Mouse (Mus musculus) retina, postnatal 7 days (tissue): ENCODE data around the gene Psen1.

Experiments
- DNase-seq: peaks from one replicate; pipeline ENCODE4 v3.0.0-alpha.2; 2012; ENCODE audit warnings: low read depth, low spot score

Psen1 gene

DNA sequence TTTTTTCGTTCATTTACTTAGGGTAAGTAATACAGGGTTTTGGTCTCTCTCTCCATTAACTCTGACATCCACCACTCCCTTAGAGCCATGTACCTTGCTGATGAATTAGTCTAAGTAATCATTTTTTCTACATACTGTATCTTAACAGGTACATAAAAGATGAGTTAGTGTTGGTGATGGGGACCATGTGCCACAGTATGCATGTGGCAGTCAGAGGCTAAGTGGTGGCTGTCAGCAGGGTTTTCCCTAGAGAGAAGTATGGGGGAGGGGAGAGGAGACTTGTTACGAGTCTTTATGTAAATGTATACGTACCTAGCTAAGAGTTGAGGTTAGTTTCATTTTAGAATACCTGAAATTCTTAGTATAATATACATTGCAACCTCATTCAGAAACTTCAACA, 35.1 kb downstream of the Psen1 start:
- no peak for DNase-seq

DNA sequence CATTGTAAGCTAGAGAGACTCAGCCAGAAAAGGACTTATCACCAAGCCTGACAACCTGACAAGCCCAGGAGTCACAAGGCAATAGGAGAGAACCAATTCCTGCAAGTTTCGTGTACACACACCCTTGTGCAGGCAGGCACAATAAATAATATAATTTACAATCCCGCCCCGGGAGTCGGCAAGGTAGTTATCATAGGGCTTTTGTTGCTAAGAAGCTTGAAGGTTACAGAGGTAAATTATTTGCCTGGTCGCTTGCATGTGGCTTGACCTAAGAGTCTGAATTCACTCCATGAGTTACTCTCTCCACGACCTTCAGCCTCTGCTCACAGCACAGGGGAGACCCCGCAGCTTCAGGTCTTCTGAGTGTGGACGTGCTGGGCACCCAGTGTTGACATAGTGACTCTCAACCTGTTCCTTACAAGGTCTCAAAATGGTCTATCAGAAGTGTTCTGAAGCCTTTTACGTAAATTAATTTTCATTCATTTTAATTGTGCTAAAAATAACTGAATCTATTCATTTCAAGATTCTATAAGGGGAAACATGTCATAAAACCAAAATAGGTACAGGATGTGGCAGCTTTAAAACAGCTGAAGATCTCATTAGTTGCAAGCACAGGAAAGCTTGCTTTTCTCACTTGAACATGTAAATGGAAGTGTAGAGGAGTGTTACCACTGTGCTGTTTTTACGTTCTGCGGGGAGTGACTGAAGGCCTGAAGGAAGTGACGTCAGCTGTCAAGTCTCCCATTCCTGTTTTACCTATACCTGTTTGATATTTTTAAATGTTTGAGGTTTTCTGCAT, 38.8 kb downstream of the Psen1 start:
- DNase-seq = no peak

DNA sequence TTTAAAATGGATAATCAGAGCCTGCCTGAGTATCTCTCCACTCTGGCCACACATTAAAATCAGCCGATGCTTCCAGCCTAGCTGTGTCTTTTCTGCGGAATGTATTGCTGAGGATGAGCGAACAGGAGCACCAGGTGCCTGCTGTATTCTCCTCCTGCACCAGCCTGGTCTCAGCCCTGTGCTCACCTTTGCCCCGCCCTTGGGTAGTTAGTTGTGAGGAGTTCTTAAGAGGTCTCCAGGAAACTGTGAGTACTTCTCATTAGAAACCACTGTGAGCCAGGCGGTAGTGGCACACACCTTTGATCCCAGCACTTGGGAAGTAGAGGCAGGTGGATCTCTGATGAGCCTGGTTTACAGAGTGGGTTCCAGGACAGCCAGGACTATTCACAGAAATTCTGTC, 44.3 kb downstream of the Psen1 start:
- no peak for DNase-seq

DNA sequence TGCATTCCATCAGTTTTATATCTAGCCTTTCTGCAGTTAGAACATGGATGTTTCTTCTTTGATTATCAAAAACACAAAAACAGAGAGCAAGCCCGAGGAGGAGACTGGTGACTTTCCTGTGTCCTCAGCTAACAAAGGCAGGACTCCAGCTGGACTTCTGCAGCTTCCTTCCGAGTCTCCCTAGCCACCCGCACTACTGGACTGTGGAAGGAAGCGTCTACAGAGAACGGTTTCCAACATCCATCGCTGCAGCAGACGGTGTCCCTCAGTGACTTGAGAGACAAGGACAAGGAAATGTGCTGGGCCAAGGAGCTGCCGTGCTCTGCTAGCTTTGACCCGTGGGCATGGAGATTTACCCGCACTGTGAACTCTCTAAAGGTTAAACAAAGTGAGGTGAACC, 46.1 kb downstream of the Psen1 start:
- DNase-seq = no peak

DNA sequence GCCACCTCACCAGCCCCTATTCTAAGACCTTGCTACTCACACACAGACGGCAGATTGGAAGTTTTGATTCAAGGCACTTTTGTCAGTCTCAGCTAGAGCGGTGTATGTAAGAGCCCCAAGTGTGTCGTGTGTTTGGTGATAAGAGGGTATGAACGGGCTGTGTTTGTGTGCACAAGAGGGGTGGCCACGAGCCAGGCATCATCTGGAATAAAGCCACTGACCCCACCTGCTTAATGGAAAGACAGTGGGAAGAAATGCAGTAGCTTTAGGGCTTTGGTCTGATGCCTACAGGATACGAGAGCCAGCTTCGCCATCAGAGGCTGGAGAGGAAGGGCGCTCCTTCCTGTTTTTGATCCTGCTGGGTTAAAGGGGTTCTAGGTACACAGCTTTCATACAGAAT, 48.3 kb downstream of the Psen1 start:
- DNase-seq = no peak

DNA sequence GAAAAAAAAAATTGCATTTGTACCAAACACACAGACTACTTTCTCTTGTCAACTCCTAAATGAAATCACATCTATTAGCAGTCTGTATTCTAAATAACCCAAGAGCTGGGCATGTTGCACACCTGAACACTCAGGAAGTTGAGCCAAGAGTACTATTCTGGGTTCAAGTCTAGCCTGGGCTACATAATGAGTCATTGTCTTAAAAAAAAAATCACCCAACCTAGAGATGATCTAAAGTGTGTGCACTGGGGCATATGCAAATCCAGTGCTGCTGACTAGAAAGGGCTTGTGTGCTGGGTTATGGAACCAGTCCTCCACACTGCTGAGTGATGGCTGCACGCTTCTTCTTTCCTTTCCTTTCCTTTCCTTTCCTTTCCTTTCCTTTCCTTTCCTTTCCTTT, 50.7 kb downstream of the Psen1 start:
- DNase-seq = no peak

DNA sequence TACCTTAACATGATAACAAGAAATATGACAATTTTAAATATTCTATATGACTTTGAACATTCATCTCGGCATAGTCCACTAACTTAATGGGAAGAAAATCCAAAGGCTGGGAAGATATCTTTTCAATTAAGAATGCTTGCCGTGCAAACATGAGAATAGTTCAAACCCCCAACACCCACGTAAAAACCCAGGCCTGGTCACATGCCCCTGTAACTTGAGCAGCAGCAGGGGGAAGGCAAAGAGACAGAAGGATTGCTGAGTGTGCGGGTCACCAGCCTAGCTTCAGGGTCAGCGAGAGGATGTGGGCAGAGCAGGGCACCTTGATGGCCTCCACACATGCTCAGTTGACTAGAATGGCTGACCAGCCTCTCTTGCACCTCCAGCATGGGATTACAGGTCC, 53.8 kb downstream of the Psen1 start:
- no peak for DNase-seq

DNA sequence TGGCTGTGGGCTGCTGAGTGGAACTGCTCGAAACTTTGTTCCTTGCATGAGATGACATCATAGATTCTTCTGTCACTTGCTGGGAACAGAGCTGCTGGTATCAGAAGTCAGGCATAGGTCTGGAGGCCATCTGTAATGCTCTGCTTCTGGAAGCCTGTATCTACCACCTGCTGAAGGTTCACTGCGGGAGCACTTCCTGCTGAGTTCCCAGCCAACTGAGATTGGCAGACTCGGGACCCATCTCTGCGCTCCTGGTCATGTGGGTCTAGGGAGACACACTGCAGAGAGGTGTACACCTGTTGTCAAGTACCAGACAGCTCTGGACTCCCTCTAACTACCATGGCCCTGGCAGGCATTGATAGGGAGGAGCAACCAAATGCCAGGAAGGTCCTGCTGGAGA, 54.9 kb downstream of the Psen1 start:
- no peak for DNase-seq

DNA sequence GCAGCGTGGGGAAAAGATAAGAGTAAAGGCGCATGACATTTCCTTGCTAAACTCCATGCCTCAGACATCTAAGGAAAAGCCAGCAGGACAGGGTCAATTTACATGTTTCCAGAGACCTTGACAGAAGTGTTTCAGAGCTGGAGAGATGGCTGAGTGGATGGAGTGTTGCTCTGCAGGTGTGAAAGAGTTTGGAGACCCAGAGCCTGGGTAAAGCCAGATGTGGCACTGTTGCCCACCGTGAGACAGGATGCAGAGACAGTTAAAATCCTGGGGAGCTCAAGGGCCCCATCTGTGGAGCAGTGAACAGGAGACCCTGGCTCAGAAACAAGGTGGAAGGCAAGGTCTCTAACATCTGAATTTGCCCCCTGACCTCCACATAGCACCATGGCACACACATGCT, 55.8 kb downstream of the Psen1 start:
- no peak for DNase-seq

DNA sequence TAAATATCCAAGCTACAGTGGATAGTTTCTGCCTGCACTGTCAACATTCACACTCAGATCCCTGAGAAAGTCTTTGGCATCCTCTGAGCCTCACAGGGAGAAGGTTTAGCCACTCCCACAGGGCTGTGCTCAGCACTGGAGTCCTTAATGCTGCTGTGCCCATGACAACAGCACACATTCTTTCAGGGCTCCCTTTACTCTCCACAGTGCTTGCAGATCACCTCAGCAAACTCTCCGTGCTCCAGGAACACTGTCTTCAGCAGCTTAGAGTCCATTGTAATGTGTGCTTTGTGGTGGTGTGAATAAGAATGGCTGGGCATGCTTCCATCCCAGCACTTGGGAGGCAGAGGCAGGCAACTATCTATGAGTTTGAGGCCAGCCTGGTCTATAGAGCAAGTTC, 61.2 kb downstream of the Psen1 start:
- no peak for DNase-seq

DNA sequence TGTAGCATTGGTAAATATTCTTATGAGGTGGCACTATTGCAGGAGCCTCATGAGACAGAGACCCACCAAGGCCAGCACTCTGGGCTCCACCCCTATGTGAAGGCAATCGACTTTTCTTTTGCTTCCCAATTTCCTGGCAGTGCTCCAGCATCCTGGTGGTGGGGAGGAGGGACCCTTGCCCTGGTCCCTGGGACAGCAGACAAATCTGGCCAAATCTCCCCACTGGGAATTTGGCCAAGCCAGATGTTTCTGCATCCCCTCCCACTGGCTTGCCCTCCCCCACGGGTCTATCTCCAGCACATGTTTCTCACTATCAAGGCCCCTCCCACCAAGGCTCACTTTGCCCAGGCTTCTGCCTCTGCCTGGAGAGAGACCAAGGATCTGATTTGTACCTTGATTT, 64.5 kb downstream of the Psen1 start:
- DNase-seq = no peak

DNA sequence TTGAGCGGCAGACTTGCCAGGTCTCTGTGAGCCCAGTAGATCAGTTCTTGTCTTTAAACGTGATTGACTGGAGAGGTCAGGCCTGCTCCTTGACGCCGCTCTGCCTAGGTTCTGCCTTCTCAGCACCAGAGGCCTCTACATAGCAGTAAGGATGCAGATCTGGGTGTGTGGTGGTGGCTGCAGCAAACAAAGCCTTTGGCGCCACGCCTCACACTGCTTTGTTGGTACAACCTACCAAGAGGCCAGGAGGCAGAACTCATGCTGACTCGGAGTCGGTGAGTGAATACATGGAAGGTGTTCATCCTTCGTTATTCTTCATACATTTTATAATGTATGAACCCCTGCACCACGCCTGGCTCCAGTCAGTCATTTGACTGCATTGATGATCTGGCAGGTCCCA, 70.8 kb downstream of the Psen1 start:
- DNase-seq = no peak

DNA sequence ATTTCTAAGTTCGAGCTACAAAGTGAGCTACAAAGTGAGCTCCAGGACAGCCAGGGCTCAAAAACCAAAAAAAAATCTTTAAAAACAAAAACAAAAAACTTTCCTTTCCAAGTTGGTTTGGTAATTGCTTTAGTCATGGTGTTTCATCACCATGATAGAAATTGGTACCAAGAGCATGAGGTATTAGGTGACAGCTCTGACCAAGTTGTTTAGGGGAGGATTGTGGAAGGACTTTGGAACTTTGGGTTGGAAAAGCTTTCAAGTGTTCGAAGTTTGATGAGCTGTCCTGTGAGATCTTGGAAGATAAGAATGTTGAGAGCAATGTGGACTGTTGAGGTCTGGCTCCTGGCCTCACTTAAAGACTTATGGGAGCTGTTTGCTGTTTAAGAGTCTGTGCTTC, 72.2 kb downstream of the Psen1 start:
- DNase-seq = no peak

DNA sequence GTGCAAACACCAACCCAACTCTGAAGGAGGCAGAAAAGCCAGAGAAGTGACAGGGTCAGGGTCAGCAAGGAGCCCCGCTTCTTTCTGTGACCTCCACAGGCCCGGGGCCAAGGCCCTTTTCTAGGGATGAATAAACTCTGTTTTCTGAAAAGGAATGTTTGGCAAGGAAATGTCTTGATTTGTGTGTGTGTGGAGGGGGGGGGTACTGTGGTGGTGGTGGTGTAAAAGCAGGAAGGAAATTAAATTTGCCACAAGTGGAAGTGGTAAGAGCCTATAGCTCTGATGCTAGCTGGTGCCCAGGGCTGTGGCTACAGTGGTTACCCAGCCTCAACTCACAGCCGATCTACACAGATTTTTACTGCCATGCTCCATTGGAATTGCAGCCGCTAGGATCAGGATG, 74.8 kb downstream of the Psen1 start:
- no peak for DNase-seq

DNA sequence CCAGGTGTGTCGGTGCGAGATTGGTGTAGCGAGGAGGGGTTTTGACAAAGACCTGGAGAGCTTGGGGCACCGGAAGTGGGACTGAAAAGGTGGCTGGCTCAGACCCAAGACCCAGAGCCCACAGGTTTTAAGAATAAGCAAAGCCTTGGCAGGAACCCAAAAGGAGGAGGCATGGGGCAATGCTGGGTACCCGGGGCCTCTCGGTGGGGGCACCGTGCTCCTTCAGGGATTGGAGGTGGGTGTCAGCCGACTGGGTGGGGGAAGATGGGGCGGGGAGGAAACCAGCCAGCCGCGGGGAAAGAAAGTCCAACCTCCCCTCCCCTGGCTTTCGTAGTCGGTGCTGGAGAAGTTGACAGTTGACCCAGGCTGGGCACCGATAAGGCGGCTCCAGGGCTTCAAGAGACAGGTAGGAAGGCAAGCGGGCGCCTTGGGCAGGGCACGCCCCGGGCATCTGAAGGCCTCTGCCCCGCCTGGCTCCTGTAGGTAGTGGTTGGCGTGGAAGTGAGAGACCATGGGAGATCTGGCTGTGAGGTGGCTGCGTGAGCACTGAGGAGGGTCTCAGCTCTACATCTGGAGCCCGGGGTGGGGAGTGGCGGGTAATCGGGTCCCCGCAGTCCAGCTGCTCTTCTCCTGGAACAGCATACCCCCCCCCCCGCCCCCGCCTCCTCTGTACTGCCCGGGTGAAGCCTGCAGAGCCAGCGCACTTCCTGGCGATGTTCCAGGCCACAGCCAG, 75.5 kb downstream of the Psen1 start, which contains the start of gene Papln:
TSS of gene Papln (plus strand) at position 324 of the 733 bp plus-strand sequence.
- DNase-seq = no peak

DNA sequence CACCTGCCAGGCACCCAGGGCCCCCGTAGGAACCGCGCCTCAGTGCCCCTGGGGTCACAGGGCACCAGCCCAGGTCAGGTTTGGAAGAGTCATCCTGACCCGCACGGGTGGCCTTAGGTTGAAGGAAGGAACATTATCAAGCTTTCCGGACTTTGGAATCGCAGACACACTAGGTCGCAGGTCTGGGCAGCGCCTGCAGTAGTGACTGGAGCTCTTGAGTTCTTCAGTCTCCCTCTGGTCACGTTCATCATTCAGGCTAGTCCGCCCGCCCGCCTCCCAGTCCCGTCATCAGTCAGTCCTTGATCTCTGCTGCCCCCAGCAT, 76.1 kb downstream of the Psen1 start:
- DNase-seq = no peak

DNA sequence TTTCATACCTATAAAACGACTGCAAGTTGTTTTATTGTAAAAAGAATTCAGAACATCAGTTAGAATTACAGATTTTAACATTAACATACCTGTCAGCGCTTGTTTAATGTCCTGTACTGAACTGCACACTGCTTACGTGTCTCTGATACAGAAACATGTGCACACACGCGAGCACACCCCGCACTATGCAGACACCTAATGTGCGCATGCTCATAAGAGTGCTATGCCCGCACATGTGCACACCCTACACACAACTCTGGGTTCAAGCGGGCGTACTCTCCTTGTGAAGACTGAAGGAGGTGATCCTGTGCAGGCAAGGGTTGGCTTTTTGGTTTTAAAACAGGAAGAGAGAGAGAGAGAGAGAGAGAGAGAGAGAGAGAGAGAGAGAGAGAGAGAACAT, 76.6 kb downstream of the Psen1 start:
- no peak for DNase-seq

DNA sequence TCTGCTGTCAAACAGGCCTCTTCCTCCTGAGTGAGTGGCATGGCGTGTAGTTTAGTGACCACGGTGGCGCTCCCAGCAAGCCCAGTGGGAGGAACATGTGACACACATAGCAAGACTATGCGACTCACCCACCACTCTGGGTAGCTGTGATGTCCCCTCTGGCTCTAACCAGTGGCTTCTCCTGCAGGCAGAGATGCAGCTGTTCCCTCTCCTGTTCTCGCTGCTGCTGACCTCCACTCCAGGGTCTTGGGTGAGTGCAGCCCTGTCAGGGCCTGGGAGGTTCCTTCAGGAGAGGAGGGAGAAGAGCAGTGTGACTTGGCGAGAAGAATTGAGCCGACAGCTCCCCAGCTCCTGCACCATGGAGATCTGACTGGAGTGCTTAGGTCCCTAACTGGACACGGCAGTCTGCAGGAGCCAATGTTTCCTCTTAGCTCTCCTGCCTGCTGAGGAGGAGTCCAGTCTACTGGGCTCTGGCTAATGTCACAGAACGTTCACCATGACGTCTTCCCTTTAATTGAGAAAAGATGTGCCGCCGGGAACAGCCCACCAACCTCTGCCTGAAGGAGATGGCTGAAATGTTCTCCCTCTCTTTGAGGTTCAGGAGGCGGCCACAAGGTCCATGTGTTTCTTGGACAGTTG, 78.1 kb downstream of the Psen1 start:
- no peak for DNase-seq

DNA sequence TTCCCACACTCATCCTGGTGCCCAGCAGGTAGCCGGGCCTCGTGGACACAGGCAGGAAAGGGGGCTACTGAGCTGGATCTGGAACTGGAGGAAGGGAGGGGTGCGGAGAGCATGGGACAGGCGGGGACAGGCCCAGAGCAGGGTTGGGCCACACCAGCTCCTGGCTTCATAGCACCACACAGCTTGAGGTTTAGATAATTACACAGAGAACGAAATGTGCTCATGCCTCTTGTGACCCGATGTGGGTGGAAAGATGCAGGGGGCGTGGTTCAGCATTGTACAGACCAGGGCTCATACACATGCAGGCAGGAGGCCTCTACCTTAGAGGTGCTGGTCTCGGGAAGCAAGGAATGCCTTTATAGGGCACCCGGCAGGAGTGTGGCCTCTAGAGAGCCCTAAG, 79.9 kb downstream of the Psen1 start:
- no peak for DNase-seq

DNA sequence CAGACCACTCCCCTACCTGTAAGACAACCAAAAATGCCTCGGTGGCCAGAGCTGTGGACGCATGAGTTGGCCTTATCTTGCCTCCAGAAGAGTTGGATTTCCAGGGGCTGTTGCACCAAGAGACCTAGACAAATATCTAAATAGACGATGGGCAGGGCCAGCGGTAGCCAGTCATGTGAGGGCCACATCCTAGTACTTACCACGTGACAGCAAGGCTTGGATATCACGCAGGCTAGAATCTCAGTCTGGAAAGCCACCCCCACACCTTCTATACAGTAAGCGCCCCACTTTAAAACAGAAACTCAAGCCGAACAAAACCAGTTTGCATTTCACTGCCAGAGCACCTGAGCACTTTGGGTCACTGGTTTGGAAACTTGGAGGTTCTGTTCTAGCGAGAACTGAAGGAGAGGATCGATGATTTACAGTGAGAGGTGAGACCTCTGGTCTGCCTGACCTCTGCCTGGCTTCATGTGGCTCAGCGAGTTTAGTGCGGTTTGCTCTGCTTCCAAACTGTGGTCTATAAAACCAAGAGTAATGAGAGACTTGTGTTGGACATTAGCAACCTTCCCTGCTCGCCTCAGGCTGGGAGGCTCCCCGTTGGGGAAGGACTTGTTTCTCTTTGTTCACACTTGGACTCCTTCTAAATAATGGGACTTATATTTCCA, 80.4 kb downstream of the Psen1 start:
- no peak for DNase-seq

DNA sequence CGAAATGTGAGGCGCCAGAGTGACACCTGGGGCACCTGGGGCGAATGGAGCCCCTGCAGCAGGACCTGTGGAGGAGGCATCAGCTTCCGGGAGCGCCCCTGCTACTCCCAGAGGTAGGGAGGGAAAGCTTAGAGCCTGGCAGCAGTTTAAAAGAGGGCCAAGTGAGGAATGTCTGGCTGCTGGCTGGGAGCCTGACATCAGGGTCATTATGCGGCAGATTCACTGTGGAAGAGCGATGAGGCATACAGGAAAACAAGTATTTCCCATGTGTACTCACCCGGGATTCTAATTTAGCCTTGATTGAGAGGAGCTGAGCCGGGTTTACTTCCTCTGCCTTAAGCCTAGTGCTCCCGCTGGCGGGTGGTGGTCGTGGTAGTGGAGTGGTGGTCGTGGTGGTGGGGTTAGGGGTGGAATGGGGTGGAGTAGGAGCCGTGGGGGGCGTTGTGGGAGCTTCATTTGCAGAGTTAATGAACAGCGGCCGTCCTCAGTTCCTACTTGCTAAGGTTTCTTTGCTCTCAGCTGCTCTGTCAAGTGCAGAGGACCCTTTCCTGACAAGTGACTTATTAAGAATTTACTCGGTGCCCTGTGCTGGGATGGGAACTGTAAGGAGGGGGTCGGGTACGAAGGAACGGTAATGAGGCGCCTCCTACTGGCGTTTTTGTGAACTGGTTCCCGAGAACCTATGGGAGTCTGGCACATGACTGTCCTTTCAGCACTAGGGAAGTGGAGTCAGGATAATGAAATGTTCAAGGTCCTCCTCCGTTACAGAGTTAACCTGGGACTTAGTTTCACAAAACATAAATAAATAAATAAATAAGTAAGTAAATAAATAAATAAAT, 82.7 kb downstream of the Psen1 start:
- DNase-seq = peak; percentile 29

DNA sequence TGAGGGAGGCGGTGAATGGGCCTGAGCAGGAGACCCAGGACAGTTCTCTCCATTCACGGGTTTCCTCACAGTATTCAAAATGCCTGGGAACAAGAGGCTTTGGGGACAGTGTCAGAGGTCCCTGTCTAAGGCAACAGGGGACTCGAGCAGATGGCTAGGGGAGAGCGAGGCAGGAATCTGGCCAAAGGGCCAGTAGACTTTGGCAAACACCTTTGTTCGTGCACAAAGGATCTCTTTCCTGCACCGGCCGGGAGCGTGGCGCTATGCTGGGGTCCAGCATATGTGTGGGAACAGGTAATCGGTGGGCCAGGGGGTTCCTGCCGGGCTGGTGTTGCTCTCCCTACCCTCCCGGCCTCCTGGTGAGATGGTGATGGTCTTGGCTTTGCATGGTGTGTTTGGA, 87.7 kb downstream of the Psen1 start:
- DNase-seq = no peak
